Mouse (Mus musculus): ENCODE results near the gene Slf1. TPM values are rescaled to one million over a fixed set of nuclear protein-coding genes. Genes with fewer than 3 reads are reported as not detected.

Slf1 gene
- polyA plus RNA-seq, 1 experiment from 2014 or later: 10.5 TPM

GRCm38 (mm10) chr13:77043375-77043774 is 91.9 kb downstream of the Slf1 start:
- no peak for ATAC-seq (ENCODE audit: low read depth)
- no peaks in the 10 kb centered on the region for H3K27me3 ChIP-seq (ENCODE audit: control insufficient read depth, insufficient read depth, low read depth, low read length)
- no peaks in the 10 kb centered on the region for H3K4me1 ChIP-seq (ENCODE audit: control insufficient read depth, low read depth, low read length)
- H3K36me3 ChIP-seq (ENCODE audit: control insufficient read depth, insufficient read depth): no peaks in the 10 kb centered on the region
- H3K4me2 ChIP-seq (ENCODE audit: low read depth, low read length): no peak overlapping the region
- H3K9ac ChIP-seq (ENCODE audit: low read depth, low read length): no peak overlapping the region
- no peak overlapping the region for H3K4me3 ChIP-seq (ENCODE audit: low read depth, low read length)
- H3K27ac ChIP-seq (ENCODE audit: low read length): no peak overlapping the region
- 69% methylated on average over 1 of the region's 1 CpGs for WGBS (ENCODE audit: insufficient replicate concordance)
- H3K9me3 ChIP-seq (replicated peaks; ENCODE audit: control insufficient read depth, low read length): no peaks in the 10 kb centered on the region

- Histone ChIP-seq H3K36me3 (ENCODE audit: control insufficient read depth, insufficient read depth) (no peaks in the 10 kb centered on the region), H3K27ac (ENCODE audit: low read length) (no peak overlapping the region), H3K9me3 (replicated peaks; ENCODE audit: control insufficient read depth, low read length) (no peaks in the 10 kb centered on the region), H3K4me1 (ENCODE audit: control insufficient read depth, low read depth, low read length) (no peaks in the 10 kb centered on the region), H3K27me3 (ENCODE audit: control insufficient read depth, insufficient read depth, low read depth, low read length) (no peaks in the 10 kb centered on the region), H3K4me3 (ENCODE audit: low read depth, low read length) (no peak overlapping the region), H3K9ac (ENCODE audit: low read depth, low read length) (no peak overlapping the region), H3K4me2 (ENCODE audit: low read depth, low read length) (no peak overlapping the region)
- WGBS (ENCODE audit: insufficient replicate concordance): 65% methylated on average over 5 of the region's 5 CpGs
- no peak for ATAC-seq (ENCODE audit: low read depth)
Measured at GRCm38 (mm10) chr13:77029594-77029993, 105.7 kb downstream of the Slf1 start.

DNA sequence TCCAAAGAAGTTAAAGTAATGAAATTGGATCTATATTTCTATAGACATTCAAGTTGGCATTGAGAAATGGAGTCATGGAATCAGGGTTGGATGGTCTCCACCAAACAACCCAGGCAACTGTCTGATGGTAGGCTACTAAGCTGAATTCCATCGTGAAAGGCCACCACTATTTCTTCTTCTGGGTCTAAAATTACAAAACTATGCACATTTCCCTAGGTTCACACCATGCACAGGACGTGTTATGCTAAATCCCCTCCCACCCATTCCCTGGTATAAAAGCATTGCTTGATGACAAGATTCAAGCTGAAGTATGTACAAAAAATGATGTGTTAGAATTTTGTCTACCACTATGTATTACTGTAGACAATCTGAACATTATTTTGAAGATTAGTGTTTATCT is 116.4 kb downstream of the Slf1 start:
- Histone ChIP-seq H3K4me1 (ENCODE audit: control insufficient read depth, low read depth, low read length) (no peaks in the 10 kb centered on the region), H3K36me3 (ENCODE audit: control insufficient read depth, insufficient read depth) (no peaks in the 10 kb centered on the region), H3K27ac (ENCODE audit: low read length) (no peak overlapping the region), H3K9me3 (replicated peaks; ENCODE audit: control insufficient read depth, low read length) (no peaks in the 10 kb centered on the region), H3K4me2 (ENCODE audit: low read depth, low read length) (no peak overlapping the region), H3K27me3 (ENCODE audit: control insufficient read depth, insufficient read depth, low read depth, low read length) (no peaks in the 10 kb centered on the region), H3K4me3 (ENCODE audit: low read depth, low read length) (no peak overlapping the region), H3K9ac (ENCODE audit: low read depth, low read length) (no peak overlapping the region)
- 49% methylated on average over 2 of the region's 2 CpGs for WGBS (ENCODE audit: insufficient replicate concordance)
- ATAC-seq (ENCODE audit: low read depth): no peak

DNA sequence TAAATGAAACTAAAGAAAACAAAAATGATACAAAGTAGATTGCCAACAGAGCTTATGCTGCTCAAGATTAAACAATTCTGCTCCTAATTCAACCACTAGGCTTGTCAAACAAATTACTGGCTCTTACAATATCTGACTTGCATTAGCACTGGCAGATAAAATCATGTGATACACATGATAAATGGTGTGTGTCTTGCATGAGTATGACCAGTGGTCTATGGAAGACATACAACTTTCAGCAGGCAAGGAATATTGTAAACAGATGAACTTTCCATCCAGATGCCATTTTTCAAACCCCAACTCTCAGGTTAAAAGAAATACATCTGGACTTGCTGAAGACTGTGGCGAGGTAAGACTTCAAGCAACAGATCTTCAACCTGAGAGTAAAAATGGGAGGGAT is 131.6 kb downstream of the Slf1 start:
- no peak overlapping the region for H3K4me2 ChIP-seq (ENCODE audit: low read depth, low read length)
- H3K4me3 ChIP-seq (ENCODE audit: low read depth, low read length): no peak overlapping the region
- H3K9me3 ChIP-seq (replicated peaks; ENCODE audit: control insufficient read depth, low read length): no peaks in the 10 kb centered on the region
- no peaks in the 10 kb centered on the region for H3K36me3 ChIP-seq (ENCODE audit: control insufficient read depth, insufficient read depth)
- no peaks in the 10 kb centered on the region for H3K27me3 ChIP-seq (ENCODE audit: control insufficient read depth, insufficient read depth, low read depth, low read length)
- H3K27ac ChIP-seq (ENCODE audit: low read length): no peak overlapping the region
- ATAC-seq (ENCODE audit: low read depth): no peak
- H3K9ac ChIP-seq (ENCODE audit: low read depth, low read length): no peak overlapping the region
- H3K4me1 ChIP-seq (ENCODE audit: control insufficient read depth, low read depth, low read length): no peaks in the 10 kb centered on the region
- WGBS (ENCODE audit: insufficient replicate concordance): 65% methylated on average over 1 of the region's 1 CpGs

DNA sequence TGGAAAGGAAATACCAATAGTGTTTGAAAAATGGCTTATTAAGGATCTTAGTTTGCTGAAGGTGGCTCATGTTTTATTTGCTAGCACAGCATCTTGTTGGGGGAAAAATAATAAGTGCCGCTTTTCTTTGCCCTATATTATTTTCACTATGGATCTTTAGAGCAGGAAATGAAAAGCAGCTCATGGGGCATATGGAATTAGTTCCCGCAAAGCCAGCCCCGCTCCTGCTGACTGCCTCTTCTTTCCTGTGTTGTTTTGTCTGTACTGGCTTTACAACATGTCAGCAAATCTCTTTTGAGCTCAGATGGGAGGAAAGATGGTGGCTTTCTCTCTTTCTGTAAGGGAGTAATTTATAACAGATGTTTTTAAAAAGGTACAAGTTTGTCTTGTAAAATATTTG is 132.6 kb downstream of the Slf1 start:
- Histone ChIP-seq H3K27ac (ENCODE audit: low read length) (no peak overlapping the region), H3K4me1 (ENCODE audit: control insufficient read depth, low read depth, low read length) (no peaks in the 10 kb centered on the region), H3K9ac (ENCODE audit: low read depth, low read length) (no peak overlapping the region), H3K4me2 (ENCODE audit: low read depth, low read length) (no peak overlapping the region), H3K4me3 (ENCODE audit: low read depth, low read length) (no peak overlapping the region), H3K27me3 (ENCODE audit: control insufficient read depth, insufficient read depth, low read depth, low read length) (no peaks in the 10 kb centered on the region), H3K36me3 (ENCODE audit: control insufficient read depth, insufficient read depth) (no peaks in the 10 kb centered on the region), H3K9me3 (replicated peaks; ENCODE audit: control insufficient read depth, low read length) (no peaks in the 10 kb centered on the region)
- no peak for ATAC-seq (ENCODE audit: low read depth)
- 61% methylated on average over 3 of the region's 3 CpGs for WGBS (ENCODE audit: insufficient replicate concordance)

Other genes starting within 250 kb of the Slf1 start
- gene 2210408I21Rik, start 67 bp upstream of the Slf1 start, polyA plus RNA-seq (2015; fragmentation: Nextera tagmentation; extraction: Ambion mirVana): 1.6 TPM in 2 replicates